Mouse (Mus musculus): Measurements from ENCODE around the gene Gm47969. TPM values are rescaled to one million over a fixed set of nuclear protein-coding genes. Genes with fewer than 3 reads are reported as not detected.

The Gm47969 gene
- total RNA-seq, 2 experiments from 2014 or later, result not detected

DNA sequence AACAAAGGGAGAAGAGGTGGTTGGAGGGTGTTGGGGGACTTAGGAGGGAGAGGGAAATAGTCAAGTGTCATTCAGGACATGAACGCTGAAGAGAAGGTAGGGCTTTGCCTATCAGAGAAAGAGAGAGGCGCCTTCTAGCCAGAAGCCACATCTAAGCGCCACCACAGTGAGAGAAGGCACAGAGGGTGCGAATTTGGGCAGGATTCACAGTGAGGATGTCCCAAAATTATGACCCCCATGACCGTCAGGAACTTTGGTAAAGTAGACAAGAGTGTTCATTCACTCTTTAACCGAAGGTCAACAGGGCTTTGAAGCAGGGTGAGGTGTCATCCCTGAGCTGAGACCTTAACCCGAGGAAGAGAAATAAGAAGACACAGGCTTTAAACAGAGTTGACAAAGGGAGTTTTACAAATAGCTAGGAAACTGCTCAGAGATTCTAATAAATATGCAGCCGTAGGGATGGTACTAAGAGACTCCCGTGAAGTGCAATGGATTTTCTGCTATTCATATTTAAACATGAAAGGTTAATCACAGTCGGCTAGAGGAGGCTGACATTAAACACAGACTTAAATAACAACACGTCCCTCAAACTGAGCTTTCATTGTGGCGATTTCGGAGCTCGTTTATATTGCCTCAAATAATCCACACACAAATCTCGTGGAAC is 30.9 kb downstream of the Gm47969 start:
- DNase-seq (ENCODE audit: low spot score in 2 of 2), result no peak

DNA sequence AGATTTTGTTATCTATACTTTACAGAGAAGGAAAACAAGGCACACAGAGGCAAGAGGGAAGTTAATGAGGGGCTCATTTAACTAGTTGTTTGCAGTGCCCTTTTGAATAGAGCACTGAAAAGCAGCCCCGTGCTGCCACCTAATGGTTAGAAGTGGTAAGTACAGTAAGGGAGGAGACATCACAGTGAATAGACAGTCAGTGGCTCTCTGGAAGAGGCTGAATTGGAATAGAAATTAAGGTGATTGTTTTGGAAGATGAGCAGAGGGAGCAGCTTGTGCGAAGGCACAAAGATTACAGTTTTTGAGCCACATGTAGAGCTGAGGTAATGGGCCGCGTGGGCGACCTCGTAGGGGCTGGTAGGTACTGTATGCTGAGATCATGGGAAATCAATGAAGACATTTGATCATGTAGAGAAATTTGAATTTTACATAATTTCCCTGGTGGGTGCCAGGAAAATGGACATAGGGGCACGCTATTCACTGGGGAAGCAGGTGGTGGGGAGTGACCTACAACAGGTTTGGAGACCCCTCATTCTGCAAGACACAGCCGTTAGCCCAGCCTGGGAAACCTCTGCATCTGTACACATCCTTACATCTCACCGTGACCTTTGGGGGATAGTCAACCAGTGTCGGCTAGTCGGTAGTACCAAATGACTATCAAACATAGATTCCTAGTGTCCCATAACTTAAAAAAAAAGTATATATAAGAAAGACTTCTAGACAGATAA is 31.6 kb downstream of the Gm47969 start:
- DNase-seq (ENCODE audit: low spot score in 2 of 2), result no peak

DNA sequence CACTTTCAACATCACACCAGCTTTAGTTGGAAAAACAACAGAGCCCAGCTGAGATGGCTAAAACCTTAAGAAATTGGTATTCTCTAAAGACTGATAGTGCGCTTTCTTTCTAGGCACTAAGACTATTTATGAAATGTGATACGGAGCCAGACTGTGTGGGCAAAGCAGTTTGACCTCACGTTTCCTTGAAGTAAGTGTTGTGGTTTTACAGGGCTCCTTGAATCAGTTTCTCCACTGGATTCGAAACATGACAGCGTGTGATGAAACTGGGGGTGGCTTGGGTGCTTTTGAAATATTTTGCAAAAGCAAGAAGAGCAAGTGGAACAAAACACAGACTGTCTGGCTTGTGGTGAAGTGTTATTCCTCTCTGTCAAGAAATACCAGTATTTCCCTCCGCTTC is 32.3 kb downstream of the Gm47969 start:
- no peak for DNase-seq (ENCODE audit: low spot score in 2 of 2)

DNA sequence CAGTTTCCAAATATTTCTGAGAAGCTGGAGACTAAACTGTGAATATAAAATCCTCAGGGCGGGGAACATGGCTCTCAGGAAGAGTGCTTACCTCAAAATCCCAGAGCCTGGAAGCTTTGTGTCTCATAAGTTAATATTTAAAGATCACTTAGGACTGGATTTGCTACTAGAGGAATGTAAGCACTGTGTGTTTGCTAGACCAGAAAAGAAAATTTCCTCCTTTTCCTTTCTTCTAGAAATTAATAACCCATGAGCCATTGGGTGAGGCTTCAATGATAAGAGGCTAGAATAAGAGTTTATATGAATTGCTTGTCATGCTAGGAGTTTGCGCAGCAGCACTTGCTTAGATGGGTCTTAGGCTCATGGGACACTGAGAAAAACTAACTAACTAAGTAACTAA is 40.1 kb downstream of the Gm47969 start:
- DNase-seq (ENCODE audit: low spot score in 2 of 2), result no peak

DNA sequence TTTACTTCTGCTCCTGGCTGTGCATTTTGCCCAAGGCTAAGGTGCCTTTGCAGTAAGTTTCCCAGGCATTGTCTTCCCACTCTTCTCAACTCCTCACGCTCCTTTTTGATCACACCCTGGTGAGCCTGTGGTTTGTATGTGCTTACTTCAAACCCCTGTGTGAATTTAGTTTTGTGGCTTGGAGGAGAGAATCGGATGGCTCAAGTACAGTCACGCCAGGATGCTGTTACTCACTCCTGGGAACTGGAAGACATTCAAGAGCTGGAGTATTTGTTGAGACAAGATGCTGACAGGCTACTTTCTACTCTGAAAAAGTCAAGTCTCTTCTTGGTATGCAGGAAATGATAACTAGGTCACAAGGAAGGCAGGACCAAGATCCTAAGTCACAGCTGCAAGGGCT is 46.5 kb downstream of the Gm47969 start:
- no peak for DNase-seq (ENCODE audit: low spot score in 2 of 2)

Other genes starting within 250 kb of the Gm47969 start
- gene Agfg1, start 205.4 kb upstream of the Gm47969 start, total RNA-seq (2021), result 10 to 100 TPM; 47.0 to 48.7 TPM
- gene A030005L19Rik, start 131.6 kb upstream of the Gm47969 start, total RNA-seq (2021), result under 1 TPM; 0.39 to 0.68 TPM
- not detected for gene A030014E15Rik, start 120.0 kb upstream of the Gm47969 start, total RNA-seq (2021)
- not detected for gene Gm6217, start 113.5 kb upstream of the Gm47969 start, total RNA-seq (2021)
- not detected for gene A030003K21Rik, start 101.5 kb upstream of the Gm47969 start, total RNA-seq (2021)
- not detected for gene Gm7544, start 88.9 kb upstream of the Gm47969 start, total RNA-seq (2021)
- gene Gm47955, start 84.6 kb upstream of the Gm47969 start, total RNA-seq (2021), result not detected
- not detected for gene Gm47959, start 44.4 kb upstream of the Gm47969 start, total RNA-seq (2021)
- under 1 TPM; 0.48 to 0.73 TPM for gene Slc19a3, start 6.5 kb upstream of the Gm47969 start, total RNA-seq (2021)
- not detected for gene Krtap28-10, start 2.5 kb upstream of the Gm47969 start, total RNA-seq (2021)
- not detected for gene A030005K14Rik, start 14.4 kb downstream of the Gm47969 start, total RNA-seq (2021)
- gene Krtap28-13, start 16.0 kb downstream of the Gm47969 start, total RNA-seq (2021), result not detected
- not detected for gene Ccl20, start 71.8 kb downstream of the Gm47969 start, total RNA-seq (2021)
- gene Daw1, start 114.8 kb downstream of the Gm47969 start, total RNA-seq (2021), result under 1 TPM in 1 of 2 experiments, not detected in 1; 0.31 TPM

Measured in adrenal gland, postnatal 4 days (tissue).